Mouse (Mus musculus) B cell, adult 67 days (primary cell): ENCODE measurements around the gene Pcsk5. TPM values are rescaled to one million over a fixed set of nuclear protein-coding genes. Genes with fewer than 3 reads are reported as not detected.

Experiments used
- total RNA-seq, 2 experiments: library from RNA; stranded (reverse); gene quantifications; 4 replicates each; pipeline ENCODE4 v1.2.4; 2023

Gene Pcsk5
- not detected for total RNA-seq

GRCm38 (mm10) chr19:17837471-17837859, at the start of gene Pcsk5:
Gene Pcsk5, minus strand, starts transcription at chr19:17837632.

GRCm38 (mm10) chr19:17393841-17394591, 443.4 kb downstream of the Pcsk5 start, which contains the start of gene Rfk:
Gene Rfk, plus strand, starts transcription at chr19:17394043.

